Mouse (Mus musculus): ENCODE data around the gene Eif5. TPM values are rescaled to one million over a fixed set of nuclear protein-coding genes. Genes with fewer than 3 reads are reported as not detected.
"Not testable (repeated sequence)": the region's sequence is repeated elsewhere in the genome, so short reads cannot be mapped to it uniquely, and the experiment has no call there.

Gene Eif5
- 100 to 1,000 TPM; 393 to 425 TPM for total RNA-seq (2021)
- long read RNA-seq, experiment 1, full-length matches to known transcripts: 266 of 346 reads
- long read RNA-seq, experiment 1, partial matches to known transcripts: 49 of 346 reads
- long read RNA-seq, experiment 1, other reads (novel, unspliced or antisense): 31 of 346 reads
- long read RNA-seq, experiment 2, full-length matches to known transcripts: 297 of 596 reads
- long read RNA-seq, experiment 2, partial matches to known transcripts: 254 of 596 reads
- long read RNA-seq, experiment 2, other reads (novel, unspliced or antisense): 45 of 596 reads

DNA sequence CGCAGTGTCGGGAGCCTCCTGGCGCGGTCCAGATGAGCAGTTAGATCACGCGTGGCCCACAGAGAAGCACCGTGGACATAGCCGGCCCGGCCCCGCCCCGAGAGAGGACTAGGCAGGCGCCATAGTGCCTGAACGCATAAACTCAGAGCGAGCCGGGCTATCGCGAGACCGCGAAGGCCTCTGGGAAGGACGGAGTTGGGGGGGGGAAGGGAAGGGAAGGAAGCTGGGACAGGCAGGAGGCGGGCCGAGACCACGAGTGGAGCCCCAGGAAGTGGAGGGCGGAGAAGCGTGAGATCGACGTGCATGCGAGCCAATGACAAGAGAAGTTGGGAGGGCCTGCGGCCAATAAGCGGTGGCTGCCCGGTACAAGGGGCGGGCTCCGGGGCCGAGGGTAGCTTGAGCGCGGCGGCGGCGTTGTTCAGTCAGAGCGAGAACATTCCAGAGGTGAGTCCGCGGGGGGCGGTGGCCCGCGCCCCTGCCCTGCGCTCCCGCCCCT, at the start of gene Eif5:
TSS of gene Eif5 (plus strand) at position 221 of the 496 bp plus-strand sequence.
- peak; percentile 98 for DNase-seq (ENCODE audit: low spot score in 2 of 2)

DNA sequence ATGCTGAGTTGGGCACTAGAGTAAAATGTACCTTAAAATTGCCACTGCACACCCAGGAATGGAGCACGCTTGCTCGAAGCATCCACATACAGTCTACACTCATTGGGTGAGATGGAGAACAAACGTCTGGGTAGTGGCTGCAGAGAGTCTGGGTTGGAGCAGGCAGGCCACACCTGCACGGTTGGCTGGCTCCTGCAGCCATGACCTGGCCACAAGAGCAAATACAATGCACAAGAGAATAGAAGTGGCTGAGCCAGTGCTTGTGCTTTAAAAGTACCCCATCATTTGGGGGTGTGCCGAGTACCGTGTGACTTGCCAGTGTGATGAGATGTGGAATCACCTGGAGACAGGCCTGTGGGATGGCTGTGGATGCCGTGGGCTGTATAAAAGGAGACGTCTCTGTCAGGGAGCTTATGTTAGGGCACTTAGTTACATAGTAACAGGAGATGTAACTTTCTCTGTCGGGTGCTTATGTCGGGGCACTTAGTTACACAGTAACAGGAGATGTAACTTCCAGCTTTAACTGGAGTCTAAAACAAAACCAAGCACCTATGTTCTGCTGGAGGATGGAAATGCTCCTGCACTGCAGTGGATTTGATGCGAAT, 48.5 kb upstream of the Eif5 start:
- no peak for DNase-seq (ENCODE audit: low spot score in 2 of 2)

DNA sequence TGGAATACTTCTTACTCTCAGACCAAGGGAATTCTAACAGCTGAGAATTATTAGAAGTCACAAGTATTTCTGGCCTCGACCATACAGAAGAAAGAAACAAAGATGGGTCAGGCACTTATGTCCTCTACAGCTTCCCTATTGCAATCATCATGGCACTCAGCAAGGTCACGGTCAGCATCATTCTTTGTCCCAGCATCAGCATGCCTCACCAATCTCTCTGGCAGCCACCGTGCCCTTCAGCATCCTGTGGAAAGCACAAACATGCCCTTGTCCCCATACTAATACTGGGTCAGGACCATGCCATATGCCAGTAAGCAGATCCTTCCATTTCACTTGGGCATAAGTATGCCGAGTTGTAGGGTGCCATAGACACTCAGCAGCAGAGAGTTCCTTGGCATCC, 42.9 kb upstream of the Eif5 start:
- no peak for DNase-seq (ENCODE audit: low spot score in 2 of 2)

DNA sequence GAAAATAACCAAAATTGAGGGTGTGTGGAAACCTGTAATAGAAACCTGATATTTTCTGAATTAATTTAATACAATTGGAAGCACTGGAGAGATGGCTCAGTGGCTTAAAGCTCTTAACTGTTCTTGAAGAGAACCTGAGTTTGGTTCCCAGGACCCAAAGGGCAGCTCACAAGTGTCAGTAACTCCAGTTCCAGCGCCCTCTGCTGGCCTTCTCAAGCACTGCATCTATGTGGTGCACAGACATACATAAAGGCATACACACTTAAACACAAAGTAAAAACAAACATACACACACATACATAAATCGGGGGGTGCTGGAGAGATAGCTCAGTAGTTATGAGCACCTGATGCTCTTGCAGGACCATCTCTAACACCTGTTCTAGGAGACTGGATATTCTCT, 40.7 kb upstream of the Eif5 start:
- no peak for DNase-seq (ENCODE audit: low spot score in 2 of 2)

DNA sequence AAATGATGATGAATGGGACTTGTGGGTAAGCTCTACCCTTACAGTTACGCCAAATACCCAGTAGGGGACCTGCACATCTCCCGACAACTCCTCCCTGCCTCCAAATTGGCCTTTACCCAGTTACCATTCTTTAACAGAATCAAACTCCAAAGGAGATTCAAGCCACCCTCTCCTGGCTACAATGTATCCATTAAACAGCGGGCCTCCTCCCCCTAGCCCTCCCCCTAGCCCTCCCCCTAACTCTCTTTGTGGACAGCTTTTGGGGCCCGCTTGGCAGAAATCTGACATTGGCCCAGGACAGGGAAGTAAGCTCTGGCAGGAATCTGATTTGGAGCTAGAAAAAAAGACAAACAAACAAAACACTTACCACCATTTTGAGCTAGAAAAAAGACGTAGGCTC, 38.2 kb upstream of the Eif5 start:
- DNase-seq (ENCODE audit: low spot score in 2 of 2): no peak

DNA sequence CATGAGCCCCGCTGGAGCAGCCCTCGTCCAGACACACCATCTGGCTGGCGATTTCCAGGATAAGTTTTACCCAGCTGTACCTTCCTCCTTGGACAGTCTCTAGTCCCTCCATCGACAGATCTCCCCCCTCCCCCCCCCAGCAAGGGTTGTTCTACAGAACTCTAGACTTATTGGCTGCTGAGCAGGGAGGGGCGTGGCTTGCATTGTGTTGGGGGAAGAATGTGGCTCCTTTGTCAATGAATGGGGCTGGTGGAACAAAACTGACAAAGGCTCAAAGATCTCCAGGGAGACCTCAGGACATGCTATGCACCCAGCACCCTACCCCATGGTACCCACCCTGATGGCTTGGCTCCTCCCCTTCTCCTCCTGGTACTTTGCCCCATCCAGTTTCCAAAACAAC, 37.1 kb upstream of the Eif5 start:
- no peak for DNase-seq (ENCODE audit: low spot score in 2 of 2)

DNA sequence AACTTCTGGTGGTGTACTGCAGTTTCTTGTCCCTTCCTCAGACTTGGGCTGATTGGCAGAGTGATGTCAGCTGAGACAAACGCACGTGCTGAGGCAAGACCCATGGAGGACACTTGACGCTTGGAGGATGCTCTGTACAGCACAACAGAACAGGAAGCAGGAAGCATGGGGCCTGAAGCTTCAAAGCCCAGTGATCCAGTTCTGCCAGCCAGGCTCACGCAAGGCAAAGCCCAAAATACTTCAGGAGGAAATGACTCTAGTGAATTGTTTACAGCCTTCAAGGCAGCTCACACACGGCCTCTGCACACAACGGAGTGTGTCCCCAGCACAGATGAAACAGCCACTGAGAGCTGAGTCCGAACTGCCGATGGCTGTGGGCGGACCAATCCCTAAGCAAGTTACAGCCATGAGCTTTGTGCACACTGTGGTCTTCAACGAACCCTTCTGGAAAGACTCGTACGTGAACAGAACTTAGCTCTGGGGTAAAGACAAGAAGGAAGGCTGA, 34.7 kb upstream of the Eif5 start:
- DNase-seq (ENCODE audit: low spot score in 2 of 2): no peak

DNA sequence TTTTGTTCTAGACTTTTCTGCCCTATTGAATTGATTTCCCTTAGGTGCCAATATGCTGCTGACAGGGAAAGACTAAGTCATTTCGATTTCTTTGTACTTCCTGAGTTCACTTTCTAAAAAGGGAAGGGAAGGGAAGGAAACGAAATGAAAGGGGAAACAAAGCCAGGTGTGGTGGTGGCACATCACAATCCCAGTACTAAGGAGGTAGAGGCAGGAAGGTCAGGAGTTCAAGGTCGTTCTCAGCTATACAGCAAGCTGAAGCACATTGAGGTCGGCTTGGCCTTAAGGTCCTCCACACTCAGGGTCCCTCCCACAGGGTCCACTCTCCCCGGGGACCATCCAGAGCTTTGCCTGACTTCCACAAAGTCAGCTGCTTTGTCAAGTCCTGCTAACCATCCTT, 34.2 kb upstream of the Eif5 start:
- DNase-seq (ENCODE audit: low spot score in 2 of 2): no peak

DNA sequence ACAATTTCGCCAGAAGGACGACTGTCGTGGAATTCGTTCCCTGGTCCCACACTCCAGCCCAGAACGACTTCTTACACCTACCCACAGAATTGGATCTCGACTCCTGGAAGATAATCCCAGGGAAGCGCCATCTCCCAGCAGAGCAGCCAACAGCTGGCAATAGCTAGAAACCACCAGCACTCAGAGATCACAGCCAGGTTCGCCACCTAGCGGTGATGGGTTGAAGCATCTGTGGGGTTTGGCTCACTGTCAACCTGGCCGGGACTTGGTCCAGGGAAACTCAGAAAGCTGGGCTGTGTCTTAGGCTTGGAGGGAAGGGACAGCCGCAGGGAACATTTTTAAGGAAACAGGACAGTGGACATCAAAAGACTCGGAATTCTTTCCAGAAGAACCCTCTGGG, 32.9 kb upstream of the Eif5 start:
- DNase-seq (ENCODE audit: low spot score in 2 of 2): peak; percentile 94

DNA sequence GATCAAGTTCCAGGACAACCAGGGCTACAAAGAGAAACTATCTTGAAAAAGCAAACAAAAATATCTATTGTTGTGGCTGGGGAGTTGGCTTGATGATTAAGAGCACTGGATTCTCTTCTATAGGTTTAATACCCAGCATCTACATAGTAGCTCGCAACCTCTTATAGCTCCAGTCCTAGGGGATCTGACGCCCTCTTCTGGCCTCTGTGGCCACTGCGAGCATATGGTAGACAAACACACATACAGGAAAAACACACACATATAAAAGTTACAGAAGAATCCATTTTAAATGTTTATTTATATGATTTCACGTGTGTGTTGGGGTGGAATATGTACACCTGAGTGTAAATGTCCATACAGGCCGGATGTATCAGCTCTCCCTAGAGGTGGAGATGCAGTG, 30.8 kb upstream of the Eif5 start:
- DNase-seq (ENCODE audit: low spot score in 2 of 2): no peak

DNA sequence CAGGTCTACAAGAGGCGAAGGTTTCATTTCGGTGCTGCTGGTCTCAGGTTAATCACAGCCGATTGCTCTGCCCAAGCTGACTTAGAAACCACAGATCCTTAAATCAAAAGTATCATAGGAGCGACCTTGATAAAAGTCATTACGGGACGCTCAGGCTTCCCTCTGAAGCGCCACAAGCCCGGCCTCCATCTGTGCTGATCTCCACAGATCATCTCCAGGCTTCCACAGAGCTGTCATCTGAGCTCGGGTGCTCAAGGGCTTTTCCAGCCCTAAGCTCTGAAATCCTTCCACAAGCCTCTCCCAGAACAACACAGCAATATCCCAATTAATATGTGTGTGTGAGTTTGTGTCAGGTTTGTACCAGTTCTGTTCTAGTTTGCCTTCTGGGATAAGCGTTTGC, 29.9 kb upstream of the Eif5 start:
- DNase-seq (ENCODE audit: low spot score in 2 of 2): no peak

DNA sequence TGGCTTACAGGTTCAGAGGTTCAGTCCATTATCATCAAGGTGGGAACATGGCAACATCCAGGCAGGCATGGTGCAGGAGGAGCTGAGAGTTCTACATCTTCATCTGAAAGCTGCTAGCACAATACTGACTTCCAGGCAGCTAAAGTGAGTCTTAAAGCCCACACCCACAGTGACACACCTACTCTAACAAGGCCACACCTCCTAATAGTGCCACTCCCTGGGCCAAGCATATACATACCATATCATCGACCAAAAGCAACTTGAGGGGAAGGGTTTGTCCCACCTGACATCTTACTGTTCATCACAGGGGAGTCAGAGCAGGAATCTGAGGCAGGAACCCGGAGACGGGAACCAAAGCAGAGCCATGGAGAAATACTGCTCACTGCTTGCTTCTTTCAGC, 29.4 kb upstream of the Eif5 start:
- not testable (repeated sequence) for DNase-seq (ENCODE audit: low spot score in 2 of 2)

DNA sequence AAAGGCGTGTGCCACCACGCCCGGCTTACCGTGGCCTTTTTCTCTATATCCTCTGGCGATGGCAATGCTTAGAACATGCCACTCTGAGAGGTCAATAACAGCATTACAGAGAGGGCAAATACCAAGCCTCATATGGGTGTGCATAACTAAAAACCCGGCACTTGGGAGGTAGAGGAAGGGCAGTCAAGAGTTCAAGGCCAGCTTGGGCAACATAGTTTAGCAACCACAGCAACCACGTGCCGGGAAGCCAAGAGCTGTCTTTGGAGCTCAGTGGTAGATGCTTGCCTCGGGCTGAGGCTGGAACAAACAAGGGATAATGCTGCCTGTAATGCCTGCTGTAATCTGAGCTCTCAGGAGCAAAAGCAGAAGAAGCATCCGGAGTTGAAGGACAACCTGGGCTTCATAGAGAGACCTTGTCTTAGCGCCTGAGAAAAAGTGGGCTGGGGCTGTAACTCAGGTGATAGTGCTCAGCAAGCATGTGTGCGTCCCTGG, 25.2 kb upstream of the Eif5 start:
- DNase-seq (ENCODE audit: low spot score in 2 of 2): no peak

DNA sequence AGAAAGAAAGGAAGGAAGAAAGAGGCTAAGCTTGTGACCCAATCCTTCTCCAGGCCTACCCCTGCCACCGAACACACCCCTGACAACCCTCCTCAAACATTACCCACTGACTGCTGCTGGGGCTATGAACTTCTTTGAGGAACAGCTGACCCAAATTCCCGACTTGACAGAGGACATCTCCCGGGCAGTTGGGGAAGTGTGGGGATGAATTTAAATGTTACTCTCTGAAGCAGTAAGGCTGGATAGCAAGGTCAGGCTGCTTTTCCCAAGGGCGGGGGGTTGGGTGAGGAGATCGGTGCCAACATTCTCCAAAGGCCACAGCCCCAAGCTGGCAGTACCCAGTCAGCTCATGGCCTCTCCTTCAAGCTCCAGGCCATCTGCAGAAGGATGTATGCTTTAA, 24.1 kb upstream of the Eif5 start:
- DNase-seq (ENCODE audit: low spot score in 2 of 2): peak in 1 of 2 experiments; percentile 30

DNA sequence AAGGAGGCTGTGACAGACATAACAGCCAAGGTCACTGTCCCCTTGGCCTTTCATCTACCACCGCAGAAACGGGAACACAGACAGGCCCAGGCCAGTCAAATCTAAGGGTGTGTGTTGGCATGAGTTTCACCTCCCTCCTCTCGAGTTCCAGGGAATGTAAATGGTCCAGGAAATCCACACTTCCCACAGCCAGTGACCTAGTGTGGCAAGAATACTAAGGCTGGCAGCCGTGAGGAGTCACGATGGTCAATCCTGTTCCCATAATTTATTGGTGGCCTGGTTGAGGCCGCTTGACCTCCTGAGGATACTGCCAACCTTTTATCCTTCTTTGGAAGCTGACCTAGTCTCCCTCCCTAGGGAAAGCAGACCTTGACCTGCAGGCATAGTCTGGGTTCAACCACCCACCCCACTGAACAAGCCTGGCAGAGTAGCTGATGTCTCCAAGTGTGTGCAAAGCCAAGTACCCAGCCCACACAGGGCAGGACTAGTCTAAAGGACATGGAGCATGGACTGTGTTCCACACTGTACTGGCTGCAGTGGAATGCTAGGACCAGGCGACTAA, 23.5 kb upstream of the Eif5 start:
- peak in 1 of 2 experiments; percentile 49 for DNase-seq (ENCODE audit: low spot score in 2 of 2)

DNA sequence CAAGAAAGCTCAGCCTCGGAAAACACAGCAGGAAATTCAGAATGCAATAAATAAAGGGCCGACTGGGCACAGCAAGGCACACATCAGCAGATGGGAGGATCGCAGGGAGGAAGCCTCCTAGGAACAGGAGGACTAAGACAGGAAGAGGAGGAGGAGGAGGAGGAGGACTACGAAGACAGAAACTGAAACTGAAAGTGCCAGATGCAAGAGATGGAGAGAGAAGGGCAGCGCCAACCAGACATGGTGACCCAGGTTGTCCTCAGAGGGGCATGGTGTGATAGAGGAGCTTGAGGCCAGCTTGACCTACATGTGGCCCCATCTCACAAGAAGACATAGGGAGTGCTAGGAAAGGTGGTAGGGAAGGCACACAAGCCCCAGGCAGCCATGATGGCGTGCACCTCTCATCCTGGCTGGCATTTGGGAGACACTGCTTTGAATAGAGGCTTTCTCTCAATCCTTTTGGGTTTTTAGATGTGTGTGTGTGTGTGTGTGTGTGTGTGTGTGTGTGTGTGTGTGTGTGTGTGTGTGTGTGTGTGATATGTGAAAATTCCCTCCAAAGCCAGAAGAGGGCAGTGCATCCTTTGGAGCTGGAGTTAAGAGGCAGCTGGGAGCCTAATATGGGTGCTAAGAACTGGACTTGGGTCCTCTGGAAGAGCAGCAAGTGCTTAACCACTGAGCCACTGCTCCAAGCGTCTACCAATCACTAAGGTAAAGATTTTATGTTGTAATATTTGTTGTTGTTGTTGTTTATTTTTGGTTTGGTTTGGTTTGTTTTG, 22.8 kb upstream of the Eif5 start:
- no peak for DNase-seq (ENCODE audit: low spot score in 2 of 2)

DNA sequence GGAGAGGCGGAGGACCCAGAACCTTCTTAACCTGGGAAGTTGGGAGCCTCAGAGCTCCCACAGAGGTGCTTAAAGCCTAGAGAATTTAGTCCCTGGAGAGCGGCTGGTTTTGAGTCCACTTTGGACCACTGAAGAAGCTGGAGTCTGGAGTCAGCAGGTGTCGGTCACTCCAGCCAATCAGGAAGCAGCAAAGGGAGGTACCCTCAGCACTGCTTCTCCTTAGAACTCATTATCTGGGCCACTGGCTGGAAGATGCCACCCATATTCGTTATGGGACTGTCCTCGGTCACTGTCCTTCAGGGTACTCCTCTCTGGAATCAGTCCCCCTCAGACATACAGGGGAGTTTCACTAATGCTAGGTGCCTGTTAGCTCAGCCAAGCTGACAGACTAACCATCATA, 21.9 kb upstream of the Eif5 start:
- DNase-seq (ENCODE audit: low spot score in 2 of 2): no peak

DNA sequence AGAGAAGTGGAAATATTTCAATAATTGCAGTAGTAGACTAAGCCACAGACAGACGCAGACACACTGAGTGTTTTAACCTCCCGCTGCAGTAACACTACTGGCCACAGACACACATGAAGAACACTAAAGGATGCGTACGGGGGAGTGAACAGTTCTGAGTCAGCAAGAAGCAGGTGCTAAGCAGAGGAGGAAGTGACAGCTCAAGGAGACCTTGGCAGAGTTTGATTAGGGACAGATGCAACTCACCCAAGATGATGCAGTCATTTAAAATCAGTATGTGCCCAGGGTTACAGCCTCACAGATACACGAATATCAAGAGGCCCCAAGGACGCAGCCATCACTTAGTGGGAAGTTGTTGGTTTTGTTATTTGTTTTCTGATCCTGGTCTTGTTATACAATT, 21.0 kb upstream of the Eif5 start:
- no peak for DNase-seq (ENCODE audit: low spot score in 2 of 2)

DNA sequence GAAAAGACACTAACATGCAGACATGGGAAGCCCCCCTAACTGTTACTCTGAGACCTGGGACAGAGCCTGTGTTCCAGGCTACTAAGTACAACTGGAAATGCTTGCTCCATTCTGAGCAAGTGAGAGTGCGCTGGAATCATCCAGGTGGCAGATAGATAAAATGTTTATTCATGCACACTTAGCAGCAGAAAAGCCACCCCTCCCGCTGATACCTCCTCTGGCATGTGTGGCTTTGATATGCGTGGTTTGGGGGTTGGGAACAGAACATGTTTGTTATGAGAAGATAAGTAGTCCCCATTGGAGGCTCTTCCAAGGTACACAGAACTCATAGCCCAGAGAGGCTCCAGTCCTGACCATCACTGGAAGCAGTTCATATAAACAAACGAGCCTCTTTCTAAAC, 19.9 kb upstream of the Eif5 start:
- no peak for DNase-seq (ENCODE audit: low spot score in 2 of 2)

DNA sequence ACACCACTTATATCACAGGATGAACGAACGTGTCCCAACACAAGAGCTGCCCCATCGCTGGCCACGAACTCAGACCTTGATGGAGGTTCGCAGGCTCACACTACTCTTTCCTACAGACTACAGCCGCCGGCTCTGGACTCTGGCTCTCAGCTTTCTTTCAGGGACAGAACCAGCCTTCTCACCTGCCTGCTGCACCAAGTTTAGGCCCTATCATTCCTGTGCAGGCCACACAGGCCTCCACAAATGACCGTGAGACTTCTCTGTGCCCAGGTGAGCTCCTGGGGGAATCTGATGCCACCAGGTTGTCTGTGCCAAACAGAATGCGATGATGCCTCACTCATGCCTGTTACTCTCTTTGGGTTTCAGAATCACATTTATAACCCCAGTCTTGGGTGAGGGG, 19.4 kb upstream of the Eif5 start:
- DNase-seq (ENCODE audit: low spot score in 2 of 2): no peak

DNA sequence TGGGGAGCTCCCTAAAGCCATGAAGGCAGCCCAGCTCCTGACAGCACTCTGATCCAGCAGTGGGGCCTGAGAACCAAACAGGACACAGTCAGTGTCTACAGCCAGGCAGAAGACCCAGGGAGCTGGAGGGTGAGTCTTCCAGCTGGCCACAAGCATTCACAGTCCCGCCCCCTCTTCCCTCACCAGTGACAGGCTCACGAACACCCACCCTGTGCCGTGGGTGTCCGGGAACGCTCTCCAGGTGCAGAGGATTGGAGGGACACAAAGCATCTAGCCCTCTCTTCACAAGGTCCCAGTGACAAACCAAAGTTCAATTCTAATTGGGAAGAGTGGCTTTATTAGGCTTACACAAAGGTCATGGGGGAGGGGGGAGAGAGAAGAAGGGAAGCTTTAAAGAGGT, 18.0 kb upstream of the Eif5 start:
- no peak for DNase-seq (ENCODE audit: low spot score in 2 of 2)

DNA sequence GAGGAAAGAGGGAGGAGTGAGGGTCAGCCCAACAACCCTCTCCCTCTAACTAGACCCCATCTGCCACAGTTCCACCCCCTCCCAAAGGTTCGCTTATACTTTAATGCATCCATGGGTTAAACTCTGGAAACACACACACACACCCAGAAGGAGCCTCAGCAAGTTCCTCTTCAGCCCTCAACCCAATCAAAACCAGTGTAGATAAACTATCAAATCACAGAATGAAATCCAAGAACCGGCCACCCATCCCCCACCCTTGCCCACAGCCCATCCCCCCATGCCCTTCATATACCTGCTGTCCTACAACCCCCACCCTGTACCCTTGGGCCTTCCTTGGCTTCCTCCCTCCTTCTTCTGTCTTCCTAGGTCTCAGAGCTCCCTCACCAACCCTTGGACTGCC, 16.8 kb upstream of the Eif5 start:
- DNase-seq (ENCODE audit: low spot score in 2 of 2): no peak

Data from adrenal gland, adult 18-20 months (tissue).